Mouse (Mus musculus): Measurements from ENCODE around the gene Igsf1. TPM values are rescaled to one million over a fixed set of nuclear protein-coding genes. Genes with fewer than 3 reads are reported as not detected.

The Igsf1 gene
- polyA plus RNA-seq (2015; fragmentation: Nextera tagmentation; extraction: Ambion mirVana) = 1.9 and 2.1 TPM in 2 replicates

DNA sequence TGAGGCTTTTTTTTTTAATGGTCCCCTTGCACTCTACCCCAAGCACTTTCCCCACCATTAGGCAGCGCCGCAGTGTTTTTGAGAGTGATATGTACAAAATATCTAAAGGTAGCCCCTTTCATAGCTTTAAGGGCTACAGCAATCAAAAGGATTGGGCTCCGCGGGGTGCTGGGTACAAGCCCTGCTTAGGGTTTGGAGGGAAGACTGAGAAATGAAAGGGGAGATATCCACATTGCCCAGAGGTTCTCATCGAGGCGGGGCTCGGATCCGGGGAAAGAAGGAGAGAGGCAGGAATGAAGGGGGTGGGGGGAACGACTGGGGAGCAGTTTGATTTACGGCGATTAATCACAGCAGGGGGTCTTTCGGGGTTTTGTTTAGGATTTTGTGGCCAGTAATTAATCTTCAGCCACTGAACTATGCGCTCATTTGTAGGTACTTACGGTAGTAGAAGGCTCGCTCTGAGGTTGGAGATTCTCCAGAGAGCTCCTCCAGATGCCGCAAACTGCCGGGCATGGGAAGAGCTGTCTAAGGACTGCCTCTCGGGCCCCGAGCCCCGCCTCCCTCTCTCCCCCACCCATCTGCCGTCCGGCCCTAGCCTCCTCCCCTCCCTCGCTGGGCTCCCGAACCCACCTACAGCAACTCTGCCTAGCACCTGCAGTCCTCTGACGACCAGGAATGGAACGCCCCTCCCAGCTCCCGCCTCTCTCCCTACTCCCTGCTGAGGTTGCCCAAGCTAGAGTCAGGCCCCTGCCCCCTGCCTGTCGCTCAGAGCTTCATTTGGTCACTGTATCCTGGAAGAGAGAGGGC, at the start of gene Igsf1:
Gene Igsf1, minus strand, starts transcription at position 537 of the 807 bp plus-strand sequence.
- H3K4me2 ChIP-seq (replicated peaks) = peak within 1 kb of the TSS; percentile 57
- no peaks in the 10 kb centered on the region for H3K4me1 ChIP-seq (replicated peaks)
- no peak within 1 kb of the TSS for H3K9ac ChIP-seq
- 18% methylated on average over 28 of the region's 28 CpGs for WGBS
- H3K9me3 ChIP-seq = no peaks in the 10 kb centered on the region
- H3K36me3 ChIP-seq = no peaks in the 10 kb centered on the region
- H3K27ac ChIP-seq = no peak within 1 kb of the TSS
- no peaks in the 10 kb centered on the region for H3K27me3 ChIP-seq (replicated peaks)
- peak within 1 kb of the TSS; percentile 31 for H3K4me3 ChIP-seq (replicated peaks)
- peak; percentile 96 for ATAC-seq

DNA sequence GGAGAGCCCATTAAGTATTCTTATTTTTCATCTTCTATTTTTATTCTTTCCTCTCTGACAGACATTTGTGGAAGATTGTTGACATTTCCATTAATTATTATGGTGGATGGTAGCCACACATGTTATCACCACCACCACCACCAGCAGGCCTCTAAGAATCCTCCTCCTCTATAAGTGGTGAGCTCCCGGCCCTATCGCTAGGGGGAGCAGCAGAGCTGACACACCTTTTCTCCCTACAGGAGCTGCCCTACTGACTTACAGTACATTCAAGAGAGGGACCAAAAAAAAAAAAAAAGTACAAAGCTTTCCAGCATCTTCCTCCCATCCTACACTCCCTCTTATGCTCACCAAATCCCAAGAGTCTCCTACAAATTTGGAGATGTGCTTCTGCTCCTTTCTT, 26.7 kb downstream of the Igsf1 start:
- ATAC-seq = no peak

DNA sequence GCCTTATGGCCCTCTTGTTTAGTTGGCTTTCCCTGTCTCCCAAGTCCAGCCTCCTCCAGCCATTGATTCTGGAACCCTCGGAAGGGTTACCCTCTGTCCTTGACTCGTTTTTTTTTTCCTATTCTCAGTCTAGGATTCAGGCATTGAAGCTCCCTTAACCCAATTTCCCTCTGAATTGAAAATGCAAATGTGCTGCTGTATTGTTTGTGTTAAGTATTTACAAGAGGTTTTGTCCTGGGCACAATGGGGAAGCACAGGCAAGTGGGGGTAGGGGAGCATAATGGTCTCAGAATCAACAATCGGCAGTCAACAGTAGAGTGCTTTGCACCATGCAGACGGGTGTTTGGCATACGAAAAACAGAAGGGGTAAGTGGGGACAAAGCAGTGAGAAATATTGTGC, 52.4 kb downstream of the Igsf1 start:
- Histone ChIP-seq H3K4me2 (replicated peaks) (no peak overlapping the region), H3K27me3 (replicated peaks) (no peaks in the 10 kb centered on the region), H3K36me3 (no peaks in the 10 kb centered on the region), H3K27ac (no peak overlapping the region), H3K9me3 (no peaks in the 10 kb centered on the region), H3K9ac (no peak overlapping the region), H3K4me3 (replicated peaks) (no peak overlapping the region), H3K4me1 (replicated peaks) (no peaks in the 10 kb centered on the region)
- WGBS = 57% methylated on average over 5 of the region's 5 CpGs
- ATAC-seq = no peak

More for the DNA sequence above, 26.7 kb downstream of the Igsf1 start:
- no peak overlapping the region for H3K4me3 ChIP-seq (replicated peaks)
- no peak overlapping the region for H3K9ac ChIP-seq
- H3K36me3 ChIP-seq = no peaks in the 10 kb centered on the region
- WGBS = 42% methylated on average over 2 of the region's 2 CpGs
- H3K27ac ChIP-seq = no peak overlapping the region
- no peaks in the 10 kb centered on the region for H3K9me3 ChIP-seq
- H3K27me3 ChIP-seq (replicated peaks) = no peaks in the 10 kb centered on the region
- H3K4me2 ChIP-seq (replicated peaks) = no peak overlapping the region
- no peaks in the 10 kb centered on the region for H3K4me1 ChIP-seq (replicated peaks)

DNA sequence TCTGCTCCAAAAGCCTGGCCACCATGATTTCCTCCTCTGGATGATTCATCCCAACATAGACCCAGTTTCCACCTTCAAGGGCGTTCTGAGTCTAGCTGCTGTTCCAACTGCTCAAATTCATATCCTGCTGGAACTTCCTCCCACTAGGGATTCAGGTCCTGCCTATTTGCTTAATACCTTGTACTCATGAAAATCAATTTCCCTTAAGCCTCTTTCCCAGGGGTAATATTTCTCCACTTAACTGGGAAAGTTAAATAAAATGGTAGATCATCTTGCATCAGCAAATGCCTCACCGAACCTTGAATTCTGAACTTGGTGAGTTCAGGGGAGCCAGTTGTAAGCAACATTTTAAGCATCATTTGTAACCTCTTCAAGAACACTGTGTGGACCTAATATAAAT, 62.6 kb downstream of the Igsf1 start, which contains the start of gene Olfr1321:
Gene Olfr1321, minus strand, starts transcription at position 101 of the 400 bp plus-strand sequence.
- no peak within 1 kb of the TSS for H3K4me2 ChIP-seq (replicated peaks)
- H3K9ac ChIP-seq = no peak within 1 kb of the TSS
- H3K4me3 ChIP-seq (replicated peaks) = no peak within 1 kb of the TSS
- 86% methylated on average over 2 of the region's 2 CpGs for WGBS
- H3K36me3 ChIP-seq = no peaks in the 10 kb centered on the region
- ATAC-seq = no peak
- H3K4me1 ChIP-seq (replicated peaks) = no peaks in the 10 kb centered on the region
- no peak within 1 kb of the TSS for H3K27ac ChIP-seq
- no peaks in the 10 kb centered on the region for H3K27me3 ChIP-seq (replicated peaks)
- H3K9me3 ChIP-seq = no peaks in the 10 kb centered on the region

Other genes with a start within 250 kb of the Igsf1 start
- not detected in 2 replicates for gene Olfr1320, start 125.4 kb downstream of the Igsf1 start, polyA plus RNA-seq (2015; fragmentation: Nextera tagmentation; extraction: Ambion mirVana)
- gene Olfr1321, start 62.7 kb downstream of the Igsf1 start, polyA plus RNA-seq (2015; fragmentation: Nextera tagmentation; extraction: Ambion mirVana) = not detected in 2 replicates
- not detected in 2 replicates for gene Olfr1322, start 93.7 kb upstream of the Igsf1 start, polyA plus RNA-seq (2015; fragmentation: Nextera tagmentation; extraction: Ambion mirVana)
- not detected in 2 replicates for gene Olfr1323, start 221.6 kb upstream of the Igsf1 start, polyA plus RNA-seq (2015; fragmentation: Nextera tagmentation; extraction: Ambion mirVana)

Measured in intestine, embryonic 15.5 days (tissue).